Mouse (Mus musculus) intestine, embryonic 15.5 days (tissue): Measurements from ENCODE around the gene Zic4. TPM values are rescaled to one million over a fixed set of nuclear protein-coding genes. Genes with fewer than 3 reads are reported as not detected.
A peak's percentile ranks its signal among the peaks of the same experiment; 100 is the strongest.

Experiments used
- ATAC-seq: fragments of 200-750 bp; cut with Nextera tagmentation; 2 replicates; pipeline ENCODE4 v1.8.0; 2017; ENCODE audit warnings: moderate TSS enrichment, moderate library complexity
- H3K27ac ChIP-seq: fragments of 300-500 bp; sonication (generic); 2 replicates; pipeline ENCODE4 v1.5.1; 2015; ENCODE audit warnings: mild to moderate bottlenecking, inconsistent platforms
- H3K27me3 ChIP-seq: fragments of 300-500 bp; sonication (generic); replicated peaks from 2 replicates; pipeline ENCODE4 v1.6.1; 2015; ENCODE audit warnings: inconsistent platforms
- H3K36me3 ChIP-seq: fragments of 300-500 bp; sonication (generic); 2 replicates; pipeline ENCODE4 v1.6.1; 2015; ENCODE audit warnings: inconsistent platforms
- H3K4me1 ChIP-seq: fragments of 300-500 bp; sonication (generic); replicated peaks from 2 replicates; pipeline ENCODE4 v1.6.1; 2015; ENCODE audit warnings: inconsistent platforms
- H3K4me2 ChIP-seq: fragments of 300-500 bp; sonication (generic); replicated peaks from 2 replicates; pipeline ENCODE4 v1.6.1; 2015; ENCODE audit warnings: mild to moderate bottlenecking, inconsistent platforms
- H3K4me3 ChIP-seq: fragments of 300-500 bp; sonication (generic); replicated peaks from 2 replicates; pipeline ENCODE4 v1.5.1; 2015; ENCODE audit warnings: inconsistent platforms
- H3K9ac ChIP-seq: fragments of 300-500 bp; sonication (generic); 2 replicates; pipeline ENCODE4 v1.6.1; 2015; ENCODE audit warnings: inconsistent platforms
- H3K9me3 ChIP-seq: fragments of 300-500 bp; sonication (generic); 2 replicates; pipeline ENCODE4 v1.6.1; 2016; ENCODE audit warnings: inconsistent platforms
- WGBS: fragments of 180-500 bp; shearing (Covaris S2); methylation state at CpG from one replicate; pipeline ENCODE4 v1.1.7; 2015; 5-methylcytosine and 5-hydroxymethylcytosine counted together
- polyA plus RNA-seq: library from polyadenylated mRNA; unstranded; fragments of >200 nt; fragmentation: Nextera tagmentation; extraction: Ambion mirVana; gene quantifications from 2 replicates; pipeline ENCODE4 v1.2.1, GENCODE M21; 2015

The Zic4 gene
- polyA plus RNA-seq, 1 experiment from 2014 or later, result not detected

DNA sequence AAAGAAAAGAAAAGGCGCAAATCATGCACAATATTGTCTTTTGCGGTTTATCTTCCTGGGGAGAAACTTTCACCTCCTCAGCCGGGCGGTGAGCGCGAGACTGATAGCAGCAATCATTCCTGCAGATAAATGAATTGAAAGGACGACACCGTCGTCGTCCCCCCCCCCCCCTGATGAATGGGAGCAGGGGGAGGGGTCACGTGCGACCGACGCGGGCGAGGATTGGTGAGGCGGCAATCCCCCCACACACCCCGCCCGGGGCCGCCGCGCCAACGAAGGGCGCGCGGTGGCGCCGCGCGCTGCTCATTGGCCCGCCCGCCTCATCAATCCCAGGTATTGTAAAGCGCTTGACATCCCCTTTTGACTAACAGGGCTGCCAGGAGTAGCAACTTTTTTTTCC is 3.5 kb downstream of the Zic4 start, which contains the start of gene Zic1:
Gene Zic1, minus strand, starts transcription at position 147 of the 400 bp plus-strand sequence.
- Histone ChIP-seq H3K9me3 (no peaks in the 10 kb centered on the region), H3K4me3 (peak within 1 kb of the TSS; percentile 22), H3K27me3 (peaks cover 86% of the 10 kb centered on the region), H3K4me2 (peak within 1 kb of the TSS; percentile 57), H3K9ac (no peak within 1 kb of the TSS), H3K4me1 (peaks cover 12% of the 10 kb centered on the region; the same call in 1 of the 2 replicates), H3K36me3 (no peaks in the 10 kb centered on the region), H3K27ac (no peak within 1 kb of the TSS)
- ATAC-seq, result no peak
- 2% methylated on average over 32 of the region's 33 CpGs for WGBS

DNA sequence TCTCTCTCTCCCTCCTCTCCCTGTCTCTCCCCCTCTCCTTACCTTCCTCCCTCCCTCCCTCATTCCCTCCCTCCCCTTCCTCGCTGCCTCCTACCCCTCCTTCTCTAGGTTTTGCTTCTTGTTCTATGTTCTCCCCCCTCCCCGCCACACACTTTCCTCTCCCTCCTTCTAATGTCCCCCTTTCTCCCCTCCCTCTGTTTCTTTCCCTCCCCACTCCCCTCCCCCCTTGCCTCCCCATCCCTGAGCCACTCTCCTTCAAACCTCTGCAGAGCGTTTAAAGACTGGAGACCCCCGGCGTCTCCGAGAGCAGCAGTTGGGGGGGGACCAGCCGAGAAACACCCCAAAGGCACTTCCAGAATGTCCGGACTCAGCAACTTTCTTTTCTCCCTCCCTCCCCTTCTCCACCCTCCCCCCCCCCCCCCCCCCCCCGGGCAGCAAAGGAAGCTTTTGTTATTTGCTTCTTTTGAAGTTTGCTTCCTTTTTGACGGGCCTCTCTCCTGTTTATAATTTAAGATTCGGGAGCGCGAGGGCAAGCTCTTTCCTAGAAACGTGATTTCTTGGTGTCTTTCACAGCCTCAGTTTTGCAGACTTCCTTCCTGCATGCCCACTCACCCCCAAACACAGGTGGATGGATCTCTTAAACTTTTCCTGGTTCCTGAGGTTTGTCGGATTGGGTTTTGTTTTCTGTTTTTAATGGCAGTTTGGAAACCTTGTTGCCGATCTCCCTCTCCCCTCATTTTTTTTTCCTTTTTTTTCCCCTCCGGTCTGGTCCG is 4.2 kb downstream of the Zic4 start:
- Histone ChIP-seq H3K27me3 (peaks cover 87% of the 10 kb centered on the region), H3K36me3 (no peaks in the 10 kb centered on the region), H3K4me3 (no peak overlapping the region), H3K4me2 (no peak overlapping the region), H3K9me3 (no peaks in the 10 kb centered on the region), H3K9ac (no peak overlapping the region), H3K27ac (no peak overlapping the region), H3K4me1 (peaks cover 12% of the 10 kb centered on the region; the same call in 1 of the 2 replicates)
- under 1% methylated on average over 16 of the region's 18 CpGs for WGBS
- no peak for ATAC-seq

DNA sequence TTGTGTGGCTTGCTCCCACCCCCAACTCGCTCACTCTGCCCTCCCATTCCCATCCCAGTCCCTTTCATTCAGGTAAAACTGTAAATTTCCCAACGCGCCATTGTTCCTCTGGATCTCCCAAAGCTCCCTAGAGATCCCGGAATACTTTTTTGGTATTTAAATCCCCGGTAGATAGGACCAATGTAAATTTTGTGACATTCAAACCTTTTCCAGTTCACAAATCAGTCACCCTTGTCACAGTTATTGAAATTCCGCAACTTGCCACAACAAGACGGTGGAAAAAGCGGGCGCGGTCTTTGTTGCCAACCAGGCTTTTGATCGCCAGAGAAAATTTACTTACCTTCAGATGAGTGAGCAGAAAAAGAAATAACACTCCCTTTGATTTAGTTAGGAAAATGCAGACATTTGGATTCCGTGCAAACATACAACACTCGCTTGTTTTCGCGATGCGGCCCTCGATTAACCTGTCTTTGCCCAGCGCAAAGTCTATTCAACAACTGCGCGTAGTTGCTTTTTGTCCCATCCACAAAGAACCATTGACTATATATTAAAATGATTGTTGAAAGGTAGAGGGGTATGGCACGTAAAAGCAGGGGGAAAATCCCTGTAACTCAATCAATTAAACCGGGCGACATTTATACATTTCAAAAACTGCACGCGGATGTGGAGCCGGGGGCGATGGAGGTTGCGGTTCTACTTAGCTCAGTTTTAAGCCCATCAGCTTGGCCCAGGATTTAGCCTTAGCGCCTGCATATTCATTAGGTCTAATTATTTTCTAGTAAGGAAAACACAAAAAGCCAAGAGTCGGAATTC is 5.0 kb downstream of the Zic4 start:
- no peak overlapping the region for H3K4me3 ChIP-seq
- 2% methylated on average over 30 of the region's 30 CpGs for WGBS
- H3K9ac ChIP-seq, result no peak overlapping the region
- H3K36me3 ChIP-seq, result no peaks in the 10 kb centered on the region
- H3K27ac ChIP-seq, result no peak overlapping the region
- peaks cover 86% of the 10 kb centered on the region for H3K27me3 ChIP-seq
- H3K4me1 ChIP-seq, result peaks cover 11% of the 10 kb centered on the region; the same call in 1 of the 2 replicates
- H3K9me3 ChIP-seq, result no peaks in the 10 kb centered on the region
- H3K4me2 ChIP-seq, result no peak overlapping the region
- no peak for ATAC-seq

DNA sequence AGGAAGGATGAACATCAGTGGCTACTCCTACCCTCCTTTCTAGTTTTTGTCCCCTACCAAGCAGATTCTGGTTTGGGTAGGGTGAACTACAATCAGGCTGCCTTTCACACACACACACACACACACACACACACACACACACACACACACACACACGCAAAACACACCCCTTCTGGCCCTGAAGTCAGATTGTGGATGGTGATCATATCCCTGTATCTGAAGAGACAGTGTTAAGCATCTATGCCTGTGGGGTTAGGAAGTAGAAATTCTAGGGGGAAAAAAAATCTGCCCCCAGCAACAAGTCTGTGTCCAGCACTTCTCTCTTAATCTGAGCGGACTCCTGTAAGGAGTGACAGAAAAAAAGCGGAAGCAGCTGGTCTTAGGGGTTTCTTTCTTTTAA is 5.9 kb downstream of the Zic4 start:
- no peak overlapping the region for H3K4me3 ChIP-seq
- H3K27me3 ChIP-seq, result peaks cover 88% of the 10 kb centered on the region
- H3K9me3 ChIP-seq, result no peaks in the 10 kb centered on the region
- H3K4me1 ChIP-seq, result peaks cover 9% of the 10 kb centered on the region; the same call in 1 of the 2 replicates
- H3K9ac ChIP-seq, result no peak overlapping the region
- H3K4me2 ChIP-seq, result no peak overlapping the region
- no peaks in the 10 kb centered on the region for H3K36me3 ChIP-seq
- WGBS, result 12% methylated on average over 3 of the region's 3 CpGs
- no peak overlapping the region for H3K27ac ChIP-seq
- ATAC-seq, result no peak

DNA sequence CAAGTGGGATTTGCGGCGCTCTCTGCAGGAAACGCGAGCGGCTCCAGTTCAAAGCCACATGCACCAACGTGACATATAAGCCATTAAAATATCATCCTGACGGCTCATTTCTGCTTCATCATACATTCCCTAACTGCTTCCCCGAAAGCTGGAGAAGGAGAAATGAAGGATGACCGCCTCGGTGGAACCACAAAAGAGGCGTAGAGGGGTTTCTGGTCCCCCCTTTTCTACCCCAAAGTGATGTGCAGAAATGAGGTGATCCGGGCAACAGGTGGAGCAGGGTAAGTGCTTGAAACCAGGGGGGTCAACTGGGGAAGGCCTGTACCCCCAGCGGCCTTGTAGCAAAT is 6.7 kb downstream of the Zic4 start:
- Histone ChIP-seq H3K9ac (no peak overlapping the region), H3K27me3 (peaks cover 85% of the 10 kb centered on the region), H3K36me3 (no peaks in the 10 kb centered on the region), H3K4me3 (no peak overlapping the region), H3K27ac (no peak overlapping the region), H3K4me2 (no peak overlapping the region), H3K9me3 (no peaks in the 10 kb centered on the region), H3K4me1 (peaks cover 9% of the 10 kb centered on the region; the same call in 1 of the 2 replicates)
- no peak for ATAC-seq
- 3% methylated on average over 13 of the region's 13 CpGs for WGBS

GRCm38 (mm10) chr9:91369293-91369991 is 7.2 kb downstream of the Zic4 start:
- 4% methylated on average over 26 of the region's 26 CpGs for WGBS
- H3K36me3 ChIP-seq, result no peaks in the 10 kb centered on the region
- H3K4me2 ChIP-seq, result no peak overlapping the region
- H3K9me3 ChIP-seq, result no peaks in the 10 kb centered on the region
- H3K27ac ChIP-seq, result no peak overlapping the region
- H3K9ac ChIP-seq, result no peak overlapping the region
- H3K4me1 ChIP-seq, result peaks cover 8% of the 10 kb centered on the region; the same call in 1 of the 2 replicates
- no peak overlapping the region for H3K4me3 ChIP-seq
- peaks cover 83% of the 10 kb centered on the region for H3K27me3 ChIP-seq
- no peak for ATAC-seq

- H3K9me3 ChIP-seq, result no peaks in the 10 kb centered on the region
- H3K36me3 ChIP-seq, result no peaks in the 10 kb centered on the region
- H3K4me3 ChIP-seq, result no peak overlapping the region
- no peak overlapping the region for H3K4me2 ChIP-seq
- H3K4me1 ChIP-seq, result peaks cover under 1% of the 10 kb centered on the region; the same call in 1 of the 2 replicates
- ATAC-seq, result no peak
- H3K9ac ChIP-seq, result no peak overlapping the region
- H3K27me3 ChIP-seq, result peaks cover 82% of the 10 kb centered on the region
- no peak overlapping the region for H3K27ac ChIP-seq
- WGBS, result 12% methylated on average over 6 of the region's 6 CpGs
Observed at GRCm38 (mm10) chr9:91370191-91370708, 8.0 kb downstream of the Zic4 start.

DNA sequence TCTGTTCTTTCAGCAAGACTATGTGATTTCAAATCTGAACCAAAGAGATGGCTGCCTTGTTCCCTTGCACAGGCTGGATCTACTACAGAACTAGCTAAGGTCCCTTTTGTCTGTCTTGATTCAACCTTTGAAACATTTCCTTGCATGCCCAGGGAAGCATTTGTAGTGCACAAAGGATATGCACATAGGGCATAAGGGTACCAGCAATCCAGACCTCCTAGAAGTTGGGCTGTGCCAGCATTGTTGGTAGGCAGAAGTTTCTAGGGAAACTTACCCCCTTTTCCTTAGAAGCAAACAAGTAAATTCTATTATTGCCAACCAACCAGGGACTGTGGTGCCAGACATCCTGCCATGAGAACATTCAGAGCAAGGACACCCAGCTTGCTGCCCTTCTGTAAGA is 8.8 kb downstream of the Zic4 start:
- H3K27me3 ChIP-seq, result peaks cover 84% of the 10 kb centered on the region
- no peak overlapping the region for H3K27ac ChIP-seq
- no peaks in the 10 kb centered on the region for H3K9me3 ChIP-seq
- no peak overlapping the region for H3K4me2 ChIP-seq
- no peak overlapping the region for H3K9ac ChIP-seq
- H3K4me3 ChIP-seq, result no peak overlapping the region
- no peaks in the 10 kb centered on the region for H3K4me1 ChIP-seq
- ATAC-seq, result no peak
- no peaks in the 10 kb centered on the region for H3K36me3 ChIP-seq

DNA sequence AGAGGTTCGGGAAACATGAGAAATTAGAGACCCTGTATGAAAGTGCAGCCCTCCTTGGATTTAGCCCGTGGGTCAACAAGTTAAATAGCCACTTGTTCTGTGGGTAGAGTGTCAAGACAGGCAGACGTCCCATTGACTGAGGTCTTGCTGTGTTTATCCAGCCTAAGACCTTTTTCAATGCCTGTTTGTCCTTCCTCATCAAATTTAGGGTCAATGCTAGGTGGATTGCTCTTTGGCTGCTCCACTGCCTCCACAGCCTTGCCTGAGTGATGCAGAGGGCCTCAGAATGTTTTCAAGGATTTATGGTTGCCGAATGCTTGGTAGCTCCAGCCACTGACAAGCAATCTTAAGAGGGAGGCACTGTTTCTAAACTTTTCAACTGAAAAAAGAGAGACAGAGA is 9.4 kb downstream of the Zic4 start:
- Histone ChIP-seq H3K27me3 (peaks cover 86% of the 10 kb centered on the region), H3K9ac (no peak overlapping the region), H3K4me1 (no peaks in the 10 kb centered on the region), H3K4me3 (no peak overlapping the region), H3K9me3 (no peaks in the 10 kb centered on the region), H3K4me2 (no peak overlapping the region), H3K27ac (no peak overlapping the region), H3K36me3 (no peaks in the 10 kb centered on the region)
- no peak for ATAC-seq
- WGBS, result 9% methylated on average over 4 of the region's 4 CpGs

DNA sequence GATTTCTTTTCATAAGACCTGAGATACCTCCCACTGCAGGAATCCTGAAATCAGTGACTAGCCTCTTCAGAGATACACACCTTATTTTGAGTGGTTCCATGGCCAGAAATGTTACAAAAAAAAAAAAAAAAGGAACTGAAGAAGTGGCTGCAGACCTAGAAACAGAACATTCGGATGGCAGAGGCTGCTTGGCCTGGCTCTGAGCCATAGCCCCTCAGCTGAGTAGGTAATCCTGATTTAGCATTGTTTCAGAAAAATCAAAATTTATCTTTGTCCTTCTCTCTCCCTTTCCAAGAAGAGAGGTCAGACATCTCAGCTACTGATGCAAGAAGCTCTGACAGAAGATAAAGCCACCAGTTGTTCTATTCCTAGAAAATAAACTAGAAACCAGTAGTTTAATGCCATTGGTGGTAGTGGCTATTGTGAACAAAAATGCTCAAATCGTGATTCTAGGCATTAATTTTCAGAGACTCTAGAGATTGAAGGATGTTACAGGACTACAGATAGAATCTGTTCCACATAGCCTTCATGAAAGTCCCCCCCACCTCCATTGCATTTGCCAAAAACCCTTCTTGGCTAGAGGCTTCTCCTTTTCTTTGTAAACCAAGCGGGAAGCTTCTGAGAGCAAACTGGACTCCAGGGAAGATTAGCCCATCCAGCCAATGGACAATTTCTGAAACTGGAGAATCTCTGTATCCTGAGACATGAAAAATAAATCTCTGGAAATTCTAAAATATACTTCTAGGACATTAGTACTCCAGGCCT is 11.8 kb downstream of the Zic4 start:
- Histone ChIP-seq H3K4me2 (no peak overlapping the region), H3K4me1 (0 out of 2 replicates have a peak, but pooled peaks cover 2% of the 10 kb centered on the region)
- whole genome bisulfite sequencing, result 22% methylated on average over 3 of the region's 3 CpGs

DNA sequence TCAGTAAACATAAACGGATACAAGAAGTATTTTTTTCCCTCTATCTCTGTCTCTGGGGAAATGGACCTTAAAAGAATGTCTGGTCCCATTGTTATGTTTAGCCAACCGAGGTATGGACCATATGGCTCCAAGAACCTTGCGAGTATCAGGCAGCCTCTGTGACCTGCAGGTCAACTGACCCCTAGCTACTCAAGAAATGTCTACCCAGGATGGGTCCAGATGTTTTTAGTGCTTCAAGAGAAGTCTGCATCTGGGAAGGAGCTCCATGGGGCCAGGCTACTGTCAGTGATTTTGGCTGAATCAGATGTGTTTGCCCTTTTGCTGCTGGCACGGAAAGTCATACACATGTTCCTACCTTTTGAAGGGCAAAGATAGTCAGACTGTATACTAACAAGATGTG is 12.5 kb downstream of the Zic4 start:
- WGBS, result 7% methylated on average over 4 of the region's 4 CpGs
- 0 out of 2 replicates have a peak, but pooled peaks cover 2% of the 10 kb centered on the region for H3K4me1 ChIP-seq

More for the DNA sequence above, 11.8 kb downstream of the Zic4 start:
- Histone ChIP-seq H3K27ac (no peak overlapping the region), H3K9me3 (no peaks in the 10 kb centered on the region), H3K4me3 (no peak overlapping the region), H3K36me3 (no peaks in the 10 kb centered on the region), H3K27me3 (peaks cover 89% of the 10 kb centered on the region), H3K9ac (no peak overlapping the region)
- ATAC-seq, result no peak

More for the DNA sequence above, 12.5 kb downstream of the Zic4 start:
- H3K4me3 ChIP-seq, result no peak overlapping the region
- H3K9ac ChIP-seq, result no peak overlapping the region
- no peak overlapping the region for H3K4me2 ChIP-seq
- no peaks in the 10 kb centered on the region for H3K36me3 ChIP-seq
- H3K9me3 ChIP-seq, result no peaks in the 10 kb centered on the region
- no peak overlapping the region for H3K27ac ChIP-seq
- peaks cover 89% of the 10 kb centered on the region for H3K27me3 ChIP-seq
- ATAC-seq, result no peak
